Mouse (Mus musculus) frontal cortex, postnatal 10 days (tissue): Measurements from ENCODE around the gene Olfr1080.
"Not testable (repeated sequence)": the region's sequence is repeated elsewhere in the genome, so short reads cannot be mapped to it uniquely, and the experiment has no call there.

Experiments used
- DNase-seq, 2 experiments: peaks; one replicate each; pipeline ENCODE4 v3.0.0; 2022; ENCODE audit warnings: low spot score in 2 of 2, mixed read lengths in 1 of 2

Olfr1080 gene

DNA sequence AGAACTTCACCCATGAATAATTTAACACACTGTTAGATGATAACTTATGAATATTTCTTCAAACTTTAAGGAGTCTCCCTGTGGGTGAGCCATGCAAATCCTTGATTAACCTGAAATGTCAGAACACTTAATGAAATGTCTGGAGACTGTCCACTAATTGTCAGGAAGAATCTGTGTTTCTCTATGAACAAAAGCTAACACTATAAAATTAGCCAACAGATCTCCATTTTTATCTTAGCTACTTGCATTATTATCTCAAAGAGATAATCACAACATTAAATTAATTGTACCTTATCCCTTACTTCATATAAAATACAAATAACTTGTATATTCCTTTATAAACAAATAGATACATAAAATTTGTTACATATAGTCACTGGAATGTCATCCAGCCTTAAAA lies at the start of gene Olfr1080:
Gene Olfr1080 (minus strand): TSS at position 101 of the 400 bp plus-strand sequence.
- DNase-seq = not testable (repeated sequence)

GRCm38 (mm10) chr2:86598866-86599265 lies 40.8 kb upstream of the Olfr1080 start, which contains the start of gene Olfr1082:
Gene Olfr1082 (minus strand): TSS chr2:86598966.
- DNase-seq = not testable (repeated sequence)

DNA sequence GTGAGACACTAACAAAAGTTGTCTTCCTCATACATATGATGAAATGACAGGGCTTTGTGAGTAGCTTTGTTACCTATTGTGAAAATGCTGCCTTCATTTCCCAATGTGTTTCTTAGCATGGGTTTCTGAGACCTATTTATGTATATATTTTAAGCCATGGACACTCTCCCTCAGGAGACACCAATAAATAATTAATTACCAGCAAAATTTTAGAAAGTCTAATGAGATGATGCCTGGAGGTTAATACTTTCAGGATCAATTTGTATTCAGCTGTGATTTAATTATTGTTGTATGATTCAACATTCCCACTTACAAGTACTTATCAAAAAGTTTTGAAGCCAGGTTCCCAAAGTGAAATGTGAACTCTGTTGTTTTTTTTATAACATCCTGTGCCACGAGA lies 15.7 kb downstream of the Olfr1080 start, which contains the start of gene Olfr1079:
Gene Olfr1079 (minus strand): TSS at position 101 of the 400 bp plus-strand sequence.
- no peak for DNase-seq

GRCm38 (mm10) chr2:86530991-86531390 lies 27.0 kb downstream of the Olfr1080 start:
- DNase-seq = no peak

DNA sequence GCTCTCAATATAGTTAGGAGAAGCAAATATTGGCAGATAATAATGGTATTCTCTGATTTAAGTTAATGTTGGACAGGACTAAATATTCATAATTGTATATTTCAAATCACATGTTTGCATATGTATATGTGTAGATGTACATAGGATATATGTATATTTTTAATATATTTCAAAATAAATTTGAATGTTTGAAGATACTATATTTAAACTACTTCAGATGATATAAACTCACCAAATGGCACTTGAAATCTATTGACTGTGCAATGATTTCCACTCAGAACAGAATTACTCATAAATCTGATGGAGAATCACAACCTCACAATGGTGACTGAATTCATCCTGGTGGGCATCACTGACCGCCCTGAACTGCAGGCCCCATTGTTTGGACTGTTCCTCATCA lies 49.9 kb downstream of the Olfr1080 start, which contains the start of gene Olfr1076:
Gene Olfr1076 (plus strand): TSS at position 301 of the 400 bp plus-strand sequence.
- DNase-seq = no peak
